Mouse (Mus musculus) layer of hippocampus, postnatal 10 days (tissue): ENCODE results near the gene Slc9a5. TPM values are rescaled to one million over a fixed set of nuclear protein-coding genes. Genes with fewer than 3 reads are reported as not detected.
A peak's percentile ranks its signal among the peaks of the same experiment; 100 is the strongest.

Source experiments
- DNase-seq, 2 experiments: peaks; one replicate each; pipeline ENCODE4 v3.0.0; 2021; ENCODE audit warnings: low spot score in 2 of 2
- microRNA-seq, 2 experiments: library from miRNA; unstranded; fragments of <30 nt; microRNA quantifications; one replicate each; pipeline ENCODE4 v1.2.0; 2021
- total RNA-seq, 2 experiments: library from RNA; stranded (reverse); gene quantifications; 2 replicates each; pipeline ENCODE4 v1.2.3; 2021

Gene Slc9a5
- total RNA-seq, 2 experiments from 2014 or later = 11.6 to 13.6 TPM

GRCm38 (mm10) chr8:105404496-105404895 is 55.9 kb downstream of the Slc9a5 start:
- DNase-seq = no peak

GRCm38 (mm10) chr8:105406416-105406815 is 57.8 kb downstream of the Slc9a5 start:
- peak; percentile 16 to 45 for DNase-seq

- DNase-seq = no peak
These were observed 59.7 kb downstream of the Slc9a5 start for GRCm38 (mm10) chr8:105408331-105408730.

GRCm38 (mm10) chr8:105409947-105410346 is 61.3 kb downstream of the Slc9a5 start:
- no peak for DNase-seq

GRCm38 (mm10) chr8:105413391-105413790 is 64.7 kb downstream of the Slc9a5 start, which contains the start of the genes Kctd19 and Lrrc36:
Gene Kctd19 (minus strand): TSS chr8:105413502.
Gene Lrrc36 (plus strand): TSS chr8:105413571.
- DNase-seq = peak; percentile 24 to 31

- DNase-seq = no peak
These were observed 70.3 kb downstream of the Slc9a5 start for GRCm38 (mm10) chr8:105418992-105419391.

Small RNAs within 50 kb of the gene (microRNA-seq; reads per million reads assigned to microRNA genes)
- gene Gm27320 (0 reads per million in 2 experiments), gene Mir328 (3,580 to 3,773 reads per million in 2 experiments)

Other genes starting within 250 kb of the Slc9a5 start
- gene Ces4a, start 217.0 kb upstream of the Slc9a5 start, total RNA-seq = not detected
- gene Cbfb, start 178.2 kb upstream of the Slc9a5 start, total RNA-seq = 10 to 100 TPM; 32.1 to 35.7 TPM
- gene D230025D16Rik, start 123.7 kb upstream of the Slc9a5 start, total RNA-seq = 10 to 100 TPM; 24.5 to 26.6 TPM
- gene B3gnt9, start 93.7 kb upstream of the Slc9a5 start, total RNA-seq = 1 to 10 TPM; 3.4 to 4.2 TPM
- 1 to 10 TPM; 6.5 to 8.9 TPM for gene Tradd, start 84.2 kb upstream of the Slc9a5 start, total RNA-seq
- under 1 TPM; 0.45 to 0.87 TPM for gene Fbxl8, start 84.2 kb upstream of the Slc9a5 start, total RNA-seq
- gene Hsf4, start 79.0 kb upstream of the Slc9a5 start, total RNA-seq = under 1 TPM; 0.57 to 0.83 TPM
- gene Nol3, start 72.7 kb upstream of the Slc9a5 start, total RNA-seq = 1 to 10 TPM; 3.6 to 3.7 TPM
- 10 to 100 TPM; 60.0 to 60.5 TPM for gene 4931428F04Rik, start 59.0 kb upstream of the Slc9a5 start, total RNA-seq
- 1 to 10 TPM; 3.7 to 5.9 TPM for gene Exoc3l, start 52.7 kb upstream of the Slc9a5 start, total RNA-seq
- gene E2f4, start 51.2 kb upstream of the Slc9a5 start, total RNA-seq = 10 to 100 TPM; 31.9 to 33.5 TPM
- gene Elmo3, start 43.2 kb upstream of the Slc9a5 start, total RNA-seq = 1 to 10 TPM; 1.2 to 2.0 TPM
- 1 to 10 TPM; 4.9 to 6.7 TPM for gene Lrrc29, start 22.6 kb upstream of the Slc9a5 start, total RNA-seq
- 10 to 100 TPM; 43.4 to 46.6 TPM for gene Tmem208, start 22.5 kb upstream of the Slc9a5 start, total RNA-seq
- 1 to 10 TPM; 3.3 to 3.6 TPM for gene Fhod1, start 890 bp upstream of the Slc9a5 start, total RNA-seq
- gene Plekhg4, start 24.4 kb downstream of the Slc9a5 start, total RNA-seq = 1 to 10 TPM; 1.8 to 1.9 TPM
- not detected for gene Kctd19, start 64.7 kb downstream of the Slc9a5 start, total RNA-seq
- 1 to 10 TPM in 1 of 2 experiments, under 1 TPM in 1; 0.98 to 1.4 TPM for gene Lrrc36, start 64.7 kb downstream of the Slc9a5 start, total RNA-seq
- 10 to 100 TPM; 34.5 to 40.0 TPM for gene Tppp3, start 122.7 kb downstream of the Slc9a5 start, total RNA-seq
- 10 to 100 TPM; 17.5 to 20.4 TPM for gene Zdhhc1, start 148.1 kb downstream of the Slc9a5 start, total RNA-seq
- under 1 TPM in 1 of 2 experiments, not detected in 1; 0.18 TPM for gene Hsd11b2, start 169.9 kb downstream of the Slc9a5 start, total RNA-seq
- gene Atp6v0d1, start 217.2 kb downstream of the Slc9a5 start, total RNA-seq = 100 to 1,000 TPM; 298 to 305 TPM